Mouse (Mus musculus) embryonic facial prominence, embryonic 11.5 days (tissue): ENCODE results near the gene Pate2. TPM values are rescaled to one million over a fixed set of nuclear protein-coding genes. Genes with fewer than 3 reads are reported as not detected.

Experiments used
- ATAC-seq: fragments of 200-750 bp; cut with Nextera tagmentation; replicated peaks from 2 replicates; pipeline ENCODE4 v1.8.0; 2017; ENCODE audit warnings: low read depth; ENCODE audit not compliant: insufficient number of reproducible peaks, low FRiP score, low TSS enrichment
- DNase-seq: peaks from one replicate; pipeline ENCODE4 v3.0.0-alpha.2; 2015; ENCODE audit warnings: low spot score
- H3K27ac ChIP-seq: fragments of 300-500 bp; sonication (generic); replicated peaks from 2 replicates; pipeline ENCODE4 v1.5.1; 2014; ENCODE audit warnings: mild to moderate bottlenecking, low read depth, low read length, control low read depth
- H3K27me3 ChIP-seq: fragments of 300-500 bp; sonication (generic); 2 replicates; pipeline ENCODE4 v1.6.1; 2014; ENCODE audit warnings: mild to moderate bottlenecking, low read length, moderate library complexity, mixed read lengths; ENCODE audit not compliant: control insufficient read depth, insufficient read depth
- H3K36me3 ChIP-seq: fragments of 300-500 bp; sonication (generic); replicated peaks from 2 replicates; pipeline ENCODE4 v1.6.1; 2014; ENCODE audit warnings: low read depth, mild to moderate bottlenecking, low read length, moderate library complexity, mixed read lengths; ENCODE audit not compliant: control insufficient read depth, insufficient read depth
- H3K4me1 ChIP-seq: fragments of 300-500 bp; sonication (generic); 2 replicates; pipeline ENCODE4 v1.6.1; 2014; ENCODE audit warnings: low read length, mixed read lengths; ENCODE audit not compliant: control insufficient read depth, insufficient read depth
- H3K4me2 ChIP-seq: fragments of 300-500 bp; sonication (generic); 2 replicates; pipeline ENCODE4 v1.6.1; 2014; ENCODE audit warnings: low read depth, mild to moderate bottlenecking, control low read depth, low read length, moderate library complexity
- H3K4me3 ChIP-seq: fragments of 300-500 bp; sonication (generic); 2 replicates; pipeline ENCODE4 v1.5.1; 2014; ENCODE audit warnings: low read depth, low read length, control low read depth
- H3K9ac ChIP-seq: fragments of 300-500 bp; sonication (generic); replicated peaks from 2 replicates; pipeline ENCODE4 v1.6.1; 2014; ENCODE audit warnings: mild to moderate bottlenecking, control low read depth, low read length
- H3K9me3 ChIP-seq: fragments of 300-500 bp; sonication (generic); replicated peaks from 2 replicates; pipeline ENCODE4 v1.6.1; 2016; ENCODE audit warnings: mild to moderate bottlenecking, low read length, inconsistent platforms, mixed read lengths; ENCODE audit not compliant: control insufficient read depth
- WGBS: fragments of 180-500 bp; shearing (Covaris S2); extraction: QIAGEN DNeasy Blood & Tissue Kit; methylation state at CpG from one replicate; pipeline ENCODE4 v1.1.7; 2014; 5-methylcytosine and 5-hydroxymethylcytosine counted together
- polyA plus RNA-seq: library from polyadenylated mRNA; unstranded; fragments of >200 nt; fragmentation: Nextera tagmentation; extraction: Ambion mirVana; gene quantifications from 2 replicates; pipeline ENCODE4 v1.2.1, GENCODE M21; 2014

Pate2 gene
- polyA plus RNA-seq, 1 experiment from 2014 or later, result 0.74 TPM

GRCm38 (mm10) chr9:35529796-35530195 is 40.3 kb upstream of the Pate2 start:
- H3K4me3 ChIP-seq, result no peak overlapping the region
- H3K9ac ChIP-seq, result no peak overlapping the region
- WGBS, result 4% methylated on average over 1 of the region's 1 CpGs
- no peaks in the 10 kb centered on the region for H3K36me3 ChIP-seq
- H3K27ac ChIP-seq, result 0 out of 2 replicates have a peak overlapping the region, but pooled peaks have one; percentile 38
- ATAC-seq (peak; percentile 76), DNase-seq (peak; percentile 92)
- H3K27me3 ChIP-seq, result no peaks in the 10 kb centered on the region
- H3K9me3 ChIP-seq, result no peaks in the 10 kb centered on the region
- H3K4me1 ChIP-seq, result peaks cover 4% of the 10 kb centered on the region; the same call in 1 of the 2 replicates
- H3K4me2 ChIP-seq, result no peak overlapping the region; the same call in 1 of the 2 replicates

GRCm38 (mm10) chr9:35533266-35533665 is 36.8 kb upstream of the Pate2 start:
- Histone ChIP-seq H3K4me1 (peaks cover 4% of the 10 kb centered on the region; the same call in 1 of the 2 replicates), H3K4me2 (no peak overlapping the region; the same call in 1 of the 2 replicates), H3K9me3 (no peaks in the 10 kb centered on the region), H3K27me3 (no peaks in the 10 kb centered on the region), H3K4me3 (no peak overlapping the region), H3K27ac (no peak overlapping the region), H3K36me3 (no peaks in the 10 kb centered on the region), H3K9ac (no peak overlapping the region)
- 80% methylated on average over 9 of the region's 9 CpGs for WGBS
- DNase-seq (no peak), ATAC-seq (no peak)

DNA sequence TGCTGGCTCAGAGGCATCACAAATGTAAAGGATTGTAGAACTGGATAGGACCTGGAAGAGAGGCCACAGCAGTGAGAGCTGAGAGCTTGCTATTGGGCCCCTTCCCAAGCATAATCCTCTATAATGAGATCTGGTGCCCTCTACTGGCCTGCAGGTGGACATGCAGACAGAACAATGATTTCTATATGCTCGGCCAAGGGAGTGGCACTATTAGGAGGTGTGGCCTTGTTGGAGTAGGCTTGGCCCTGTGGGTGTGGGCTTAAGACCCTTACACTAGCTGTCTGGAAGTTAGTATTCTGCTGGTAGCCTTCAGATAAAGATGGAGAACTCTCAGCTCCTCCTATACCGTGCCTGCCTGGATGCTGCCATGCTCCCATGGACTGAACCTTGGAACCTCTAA is 35.0 kb upstream of the Pate2 start:
- no peaks in the 10 kb centered on the region for H3K9me3 ChIP-seq
- H3K4me3 ChIP-seq, result no peak overlapping the region
- H3K4me1 ChIP-seq, result no peaks in the 10 kb centered on the region
- ATAC-seq (peak; percentile 74), DNase-seq (peak; percentile 88)
- H3K36me3 ChIP-seq, result no peaks in the 10 kb centered on the region
- H3K9ac ChIP-seq, result no peak overlapping the region
- H3K27ac ChIP-seq, result no peak overlapping the region
- no peaks in the 10 kb centered on the region for H3K27me3 ChIP-seq
- no peak overlapping the region for H3K4me2 ChIP-seq
- WGBS, result 9% methylated on average over 2 of the region's 2 CpGs

DNA sequence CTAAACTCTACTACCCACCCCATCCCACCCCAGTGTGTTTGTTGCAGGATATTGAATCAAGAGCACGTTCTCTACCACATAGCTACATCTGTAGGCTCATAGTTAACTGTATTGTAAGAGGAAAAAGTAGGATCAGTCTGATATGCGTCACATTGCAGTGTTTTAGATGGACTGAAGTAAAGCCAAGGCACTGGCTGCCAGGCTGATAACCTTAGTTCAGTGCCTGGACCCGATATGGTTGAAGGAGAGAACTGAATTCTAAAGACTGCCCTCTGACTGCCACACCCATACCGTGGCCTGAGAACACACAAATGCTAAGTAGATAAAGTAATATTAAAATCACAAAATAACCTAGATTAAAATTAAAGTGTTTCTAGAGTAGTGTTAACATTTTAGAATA is 34.2 kb upstream of the Pate2 start:
- Histone ChIP-seq H3K9me3 (no peaks in the 10 kb centered on the region), H3K4me2 (no peak overlapping the region), H3K36me3 (no peaks in the 10 kb centered on the region), H3K4me1 (no peaks in the 10 kb centered on the region), H3K27me3 (no peaks in the 10 kb centered on the region), H3K9ac (no peak overlapping the region), H3K4me3 (no peak overlapping the region), H3K27ac (no peak overlapping the region)
- DNase-seq, result no peak
- ATAC-seq, result no peak
- 82% methylated on average over 4 of the region's 4 CpGs for WGBS

- DNase-seq (no peak), ATAC-seq (no peak)
- Histone ChIP-seq H3K9ac (no peak overlapping the region), H3K9me3 (no peaks in the 10 kb centered on the region), H3K4me3 (no peak overlapping the region), H3K4me2 (no peak overlapping the region), H3K36me3 (no peaks in the 10 kb centered on the region), H3K27me3 (no peaks in the 10 kb centered on the region), H3K4me1 (no peaks in the 10 kb centered on the region), H3K27ac (no peak overlapping the region)
- WGBS, result 83% methylated on average over 13 of the region's 13 CpGs
Observed at GRCm38 (mm10) chr9:35539001-35539750, 30.9 kb upstream of the Pate2 start.

DNA sequence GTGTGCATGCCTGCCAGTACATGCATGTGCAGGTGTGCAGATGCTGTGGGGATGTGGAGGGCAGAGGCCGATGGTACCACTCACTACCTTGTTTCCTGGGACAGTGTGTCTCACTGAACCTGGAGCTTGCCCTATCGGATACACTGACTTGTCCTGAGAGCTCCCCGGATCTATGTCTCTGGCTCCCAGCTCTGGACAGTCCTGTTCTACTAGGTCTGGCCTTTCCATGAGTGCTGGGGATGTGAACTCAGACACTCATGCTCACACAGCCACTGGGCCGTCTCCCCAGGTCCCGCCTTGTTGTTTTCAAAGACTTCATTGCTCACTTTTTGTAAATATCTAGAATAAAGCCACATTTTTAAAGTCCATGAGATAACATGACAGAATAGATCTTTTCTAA is 29.1 kb upstream of the Pate2 start:
- Histone ChIP-seq H3K27ac (no peak overlapping the region), H3K36me3 (no peaks in the 10 kb centered on the region), H3K4me3 (no peak overlapping the region), H3K4me1 (no peaks in the 10 kb centered on the region), H3K27me3 (no peaks in the 10 kb centered on the region), H3K4me2 (no peak overlapping the region), H3K9me3 (no peaks in the 10 kb centered on the region), H3K9ac (no peak overlapping the region)
- ATAC-seq (peak; percentile 31; the same call in 1 of the 2 replicates), DNase-seq (no peak)
- 76% methylated on average over 5 of the region's 5 CpGs for WGBS

DNA sequence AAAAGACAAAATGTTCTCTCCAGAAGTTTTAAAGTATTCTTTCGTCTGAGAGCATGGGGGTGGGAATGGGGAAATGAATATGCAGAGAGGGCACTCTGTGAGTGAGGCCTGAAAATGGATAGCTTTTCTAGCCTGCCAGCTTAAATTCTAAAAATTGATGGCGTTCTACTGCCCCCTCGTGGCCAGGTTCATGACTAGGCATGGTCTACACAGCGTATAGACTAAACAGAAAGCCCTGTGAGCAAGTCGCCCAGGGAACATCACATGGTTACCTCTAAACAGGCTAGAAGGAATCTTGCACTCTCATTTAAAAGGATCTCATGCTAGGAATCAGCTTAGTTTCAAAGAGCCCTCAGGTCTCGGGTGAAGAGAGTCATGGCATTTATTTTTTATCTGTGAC is 28.6 kb upstream of the Pate2 start:
- H3K4me3 ChIP-seq, result no peak overlapping the region
- H3K27ac ChIP-seq, result no peak overlapping the region
- H3K4me2 ChIP-seq, result no peak overlapping the region
- no peaks in the 10 kb centered on the region for H3K9me3 ChIP-seq
- no peaks in the 10 kb centered on the region for H3K4me1 ChIP-seq
- peak; percentile 85 for ATAC-seq
- no peak overlapping the region for H3K9ac ChIP-seq
- H3K27me3 ChIP-seq, result no peaks in the 10 kb centered on the region
- 7% methylated on average over 6 of the region's 6 CpGs for WGBS
- no peaks in the 10 kb centered on the region for H3K36me3 ChIP-seq
- peak; percentile 93 for DNase-seq

DNA sequence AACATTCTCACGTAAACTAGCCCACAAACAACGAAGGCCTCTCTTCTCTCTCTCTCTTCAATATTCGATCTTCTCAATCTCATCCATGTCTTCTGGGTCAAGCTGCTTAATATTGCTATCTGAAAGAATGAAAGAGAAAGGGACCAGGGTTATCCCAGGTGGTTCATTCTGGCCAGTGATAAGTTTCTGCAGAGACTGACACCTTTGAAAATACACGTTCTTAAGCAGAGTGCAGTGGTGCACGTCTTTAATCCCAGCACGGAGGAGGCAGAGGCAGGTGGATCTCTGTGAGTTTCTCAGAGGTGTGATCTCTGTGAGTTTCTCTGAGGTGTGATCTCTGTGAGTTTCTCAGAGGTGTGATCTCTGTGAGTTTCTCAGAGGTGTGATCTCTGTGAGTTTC is 28.1 kb upstream of the Pate2 start:
- 73% methylated on average over 6 of the region's 6 CpGs for WGBS
- no peak for ATAC-seq
- H3K4me2 ChIP-seq, result no peak overlapping the region
- no peaks in the 10 kb centered on the region for H3K36me3 ChIP-seq
- no peaks in the 10 kb centered on the region for H3K4me1 ChIP-seq
- no peaks in the 10 kb centered on the region for H3K27me3 ChIP-seq
- no peak for DNase-seq
- H3K27ac ChIP-seq, result no peak overlapping the region
- H3K4me3 ChIP-seq, result no peak overlapping the region
- H3K9ac ChIP-seq, result no peak overlapping the region
- no peaks in the 10 kb centered on the region for H3K9me3 ChIP-seq
